Mouse (Mus musculus) limb, embryonic 13.5 days (tissue): ENCODE measurements around the gene Tmem40. TPM values are rescaled to one million over a fixed set of nuclear protein-coding genes. Genes with fewer than 3 reads are reported as not detected.

Experiments used
- microRNA-seq: library from miRNA; unstranded; fragments of <30 nt; microRNA quantifications from one replicate; pipeline ENCODE4, GENCODE M21; 2016
- polyA plus RNA-seq: library from polyadenylated mRNA; unstranded; fragments of >200 nt; fragmentation: Nextera tagmentation; extraction: Ambion mirVana; gene quantifications from 2 replicates; pipeline ENCODE4 v1.2.1, GENCODE M21; 2015

Tmem40 gene
- polyA plus RNA-seq, 1 experiment from 2014 or later: 2.6 TPM

Small RNAs within 50 kb of the gene (microRNA-seq; reads per million reads assigned to microRNA genes)
- not detected for gene Mir7660

Other genes starting within 250 kb of the Tmem40 start
- 30.4 and 31.0 TPM in 2 replicates for gene Tsen2, start 217.7 kb downstream of the Tmem40 start, polyA plus RNA-seq
- 0.13 and 0.26 TPM in 2 replicates for gene Mkrn2os, start 169.8 kb downstream of the Tmem40 start, polyA plus RNA-seq
- 26.9 and 30.2 TPM in 2 replicates for gene Mkrn2, start 160.5 kb downstream of the Tmem40 start, polyA plus RNA-seq
- gene Raf1, start 85.8 kb downstream of the Tmem40 start, polyA plus RNA-seq: 108 and 111 TPM in 2 replicates
- 48.1 and 56.8 TPM in 2 replicates for gene Cand2, start 12.1 kb upstream of the Tmem40 start, polyA plus RNA-seq
- 2,055 and 2,057 TPM in 2 replicates for gene Rpl32, start 46.3 kb upstream of the Tmem40 start, polyA plus RNA-seq
- gene Efcab12, start 76.0 kb upstream of the Tmem40 start, polyA plus RNA-seq: 0.41 and 0.54 TPM in 2 replicates
- gene Mbd4, start 91.0 kb upstream of the Tmem40 start, polyA plus RNA-seq: 23.6 and 27.7 TPM in 2 replicates
- gene Ift122, start 91.1 kb upstream of the Tmem40 start, polyA plus RNA-seq: 25.8 and 27.9 TPM in 2 replicates
- gene Rho, start 169.3 kb upstream of the Tmem40 start, polyA plus RNA-seq: 0.20 and 0.42 TPM in 2 replicates
- not detected in 2 replicates for gene H1foo, start 182.5 kb upstream of the Tmem40 start, polyA plus RNA-seq
- 27.6 and 30.0 TPM in 2 replicates for gene Plxnd1, start 232.6 kb upstream of the Tmem40 start, polyA plus RNA-seq